Comparison of ENCODE assay signal across 20 mouse cellular contexts in the genomic region with DNA sequence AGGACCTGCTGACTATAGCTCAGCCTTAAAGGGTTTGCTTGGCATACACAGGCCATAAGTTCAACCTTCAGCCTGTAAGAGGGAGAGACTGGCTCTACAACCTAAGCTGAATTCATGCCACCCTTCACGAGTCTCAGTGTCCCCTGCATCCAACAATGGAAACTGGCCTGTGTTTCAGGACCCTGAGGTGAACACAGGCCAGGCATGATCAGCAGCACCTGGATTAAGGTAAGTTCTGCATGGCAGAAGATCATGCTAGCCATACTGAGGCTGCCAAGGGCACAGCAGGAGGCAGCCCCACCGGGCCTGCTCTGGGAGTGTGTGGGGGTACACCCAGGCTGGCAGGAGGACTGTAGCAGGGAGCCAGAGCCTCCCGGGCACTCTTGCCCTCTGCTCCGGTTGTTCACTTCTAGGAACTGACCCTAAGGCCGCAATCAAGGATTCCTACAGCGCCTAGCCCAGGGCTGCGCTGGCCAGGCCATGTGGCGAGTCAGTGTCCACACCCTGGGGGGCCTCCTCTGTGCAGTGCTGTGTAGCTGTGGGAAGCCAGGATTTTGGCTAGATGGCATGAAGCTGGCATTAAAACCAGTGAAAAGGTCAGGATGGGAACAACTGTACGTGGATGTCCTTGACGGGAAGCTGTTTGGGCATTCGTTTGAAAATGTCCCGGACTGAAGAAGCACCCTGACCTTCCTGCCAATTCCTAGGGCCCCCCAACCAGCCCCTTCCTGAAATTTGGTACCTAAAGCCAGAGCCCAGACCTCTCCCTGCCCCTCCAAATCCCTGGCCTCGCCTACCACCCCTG.
DNase-seq lines count a peak whose midpoint lies in the region; ATAC-seq and TF ChIP-seq lines count a peak whose summit lies in the region.
"Had no signal": no experiment of that assay in that cellular context is flagged by ENCODE, and none has a peak within 500 bp of the region (broad histone marks: within the 10 kb centered on the region; RNA-seq: fewer than 3 reads in every experiment).

No protein-coding gene starts in this region.

- WGBS in hindbrain, embryonic 14.5 days: 73% methylated on average over 13 of the region's 13 CpGs
- WGBS in hindbrain, embryonic 13.5 days: 76% methylated on average over 13 of the region's 13 CpGs
- 79% methylated on average over 13 of the region's 13 CpGs for WGBS in midbrain, embryonic 12.5 days
- WGBS in midbrain, embryonic 16.5 days: 77% methylated on average over 13 of the region's 13 CpGs

- POLR2A ChIA-PET in Patski (lab: Charles Lee): interaction anchor here (0.8 kb wide), 1 partner anchor 13 kb away, joined by 3 read pairs; no protein-coding TSS in a partner anchor

- no peak overlapping the region for H3K4me2 ChIP-seq in hindbrain, embryonic 14.5 days (replicated peaks)
- no peak overlapping the region for H3K4me2 ChIP-seq in hindbrain, embryonic 13.5 days
- no peak overlapping the region for H3K4me2 ChIP-seq in midbrain, embryonic 12.5 days (replicated peaks)
- H3K4me2 ChIP-seq in midbrain, embryonic 16.5 days (ENCODE audit: low read length): no peak overlapping the region
- H3K4me2 ChIP-seq: liver, embryonic 15.5 days; lung, embryonic 14.5 days had no signal

- in situ Hi-C loops in Patski (cut with MboI; ENCODE audit: low pct_unique_long_range_greater_than_20kb): loop anchor here (5.0 to 25.0 kb wide), 4 partner anchors 170 to 937 kb away; no protein-coding TSS in a partner anchor

- no peaks in the 10 kb centered on the region for H3K9me3 ChIP-seq in hindbrain, embryonic 14.5 days (ENCODE audit: control insufficient read depth, low read length)
- no peaks in the 10 kb centered on the region; the same call in 1 of the 2 replicates for H3K9me3 ChIP-seq in hindbrain, embryonic 13.5 days
- H3K9me3 ChIP-seq in midbrain, embryonic 12.5 days: no peaks in the 10 kb centered on the region
- H3K9me3 ChIP-seq in midbrain, embryonic 16.5 days (replicated peaks; ENCODE audit: control insufficient read depth, low read length, poor library complexity, severe bottlenecking): no peaks in the 10 kb centered on the region
- H3K9me3 ChIP-seq: embryonic facial prominence, embryonic 13.5 days; liver, embryonic 15.5 days had no signal

- peaks cover 3% of the 10 kb centered on the region; the same call in 1 of the 2 replicates for H3K27me3 ChIP-seq in hindbrain, embryonic 14.5 days (ENCODE audit: control insufficient read depth, insufficient read depth, low read length)
- peaks cover 29% of the 10 kb centered on the region for H3K27me3 ChIP-seq in hindbrain, embryonic 13.5 days
- peaks cover 49% of the 10 kb centered on the region for H3K27me3 ChIP-seq in midbrain, embryonic 12.5 days
- H3K27me3 ChIP-seq in midbrain, embryonic 16.5 days (ENCODE audit: control insufficient read depth, insufficient read depth, low read depth, low read length): peaks cover 8% of the 10 kb centered on the region; the same call in 1 of the 2 replicates
- H3K27me3 ChIP-seq in Patski: peaks cover 6% of the 10 kb centered on the region

- CTCF ChIA-PET in Patski (lab: Charles Lee): no interaction called here

- ATAC-seq in cerebellum, adult (ENCODE audit: insufficient number of reproducible peaks, low FRiP score, low TSS enrichment): peak; percentile 15; the same call in 1 of the 2 replicates
- ATAC-seq in hindbrain, embryonic 14.5 days (ENCODE audit: low FRiP score): no peak
- ATAC-seq in hindbrain, embryonic 13.5 days (ENCODE audit: low FRiP score): no peak
- ATAC-seq in midbrain, embryonic 12.5 days (ENCODE audit: low FRiP score, low read depth): no peak
- ATAC-seq in midbrain, embryonic 16.5 days: no peak
- ATAC-seq in Patski: peak; percentile 56
- ATAC-seq: forebrain, postnatal 0 days; hindbrain, embryonic 16.5 days had no signal

- peaks cover 12% of the 10 kb centered on the region for H3K4me1 ChIP-seq in hindbrain, embryonic 14.5 days (replicated peaks; ENCODE audit: control insufficient read depth, insufficient read depth, low read length)
- peaks cover 46% of the 10 kb centered on the region for H3K4me1 ChIP-seq in hindbrain, embryonic 13.5 days (replicated peaks)
- peaks cover 25% of the 10 kb centered on the region for H3K4me1 ChIP-seq in midbrain, embryonic 12.5 days
- peaks cover 22% of the 10 kb centered on the region for H3K4me1 ChIP-seq in midbrain, embryonic 16.5 days (ENCODE audit: control insufficient read depth, insufficient read depth, low read length)
- H3K4me1 ChIP-seq: liver, embryonic 15.5 days had no signal

- DNase-seq in cerebellum, postnatal 4 days (ENCODE audit: low spot score in 2 of 2): no peak
- DNase-seq in hindbrain, embryonic 14.5 days (ENCODE audit: low spot score): no peak
- DNase-seq in Patski (ENCODE audit: low read depth, low spot score): no peak
- no peak for DNase-seq in layer of hippocampus, adult 8-10 months (ENCODE audit: low spot score in 2 of 2)
- DNase-seq: B cell, adult 2 months; cerebellum, adult 11-12 months; cerebellum, adult 9-11 months; forebrain, postnatal 0 days; kidney, adult 9 months; kidney, postnatal 14 days; lung, embryonic 14.5 days; lung, postnatal 14 days had no signal

- no peak overlapping the region for H3K27ac ChIP-seq in hindbrain, embryonic 14.5 days
- no peak overlapping the region for H3K27ac ChIP-seq in hindbrain, embryonic 13.5 days
- no peak overlapping the region for H3K27ac ChIP-seq in midbrain, embryonic 12.5 days (replicated peaks)
- no peak overlapping the region for H3K27ac ChIP-seq in midbrain, embryonic 16.5 days (ENCODE audit: low read length)
- H3K27ac ChIP-seq: embryonic facial prominence, embryonic 13.5 days; limb, embryonic 12.5 days; liver, embryonic 15.5 days had no signal

- H3K9ac ChIP-seq in hindbrain, embryonic 14.5 days: 0 out of 2 replicates have a peak overlapping the region, but pooled peaks have one; percentile 4
- no peak overlapping the region for H3K9ac ChIP-seq in hindbrain, embryonic 13.5 days
- 0 out of 2 replicates have a peak overlapping the region, but pooled peaks have one; percentile 1 for H3K9ac ChIP-seq in midbrain, embryonic 12.5 days (replicated peaks)
- no peak overlapping the region for H3K9ac ChIP-seq in midbrain, embryonic 16.5 days (ENCODE audit: low read depth, low read length)
- H3K9ac ChIP-seq: embryonic facial prominence, embryonic 13.5 days; forebrain, postnatal 0 days; limb, embryonic 12.5 days; liver, embryonic 15.5 days; lung, embryonic 14.5 days had no signal

- no peaks in the 10 kb centered on the region for H3K36me3 ChIP-seq in hindbrain, embryonic 14.5 days (replicated peaks; ENCODE audit: control insufficient read depth, insufficient read depth)
- H3K36me3 ChIP-seq in hindbrain, embryonic 13.5 days: no peaks in the 10 kb centered on the region
- no peaks in the 10 kb centered on the region for H3K36me3 ChIP-seq in midbrain, embryonic 12.5 days
- no peaks in the 10 kb centered on the region for H3K36me3 ChIP-seq in midbrain, embryonic 16.5 days (ENCODE audit: control insufficient read depth, insufficient read depth, low read length)
- H3K36me3 ChIP-seq: embryonic facial prominence, embryonic 13.5 days; limb, embryonic 12.5 days; liver, embryonic 15.5 days had no signal

- TF ChIP-seq CTCF in Patski (IDR thresholded peaks at IDR 0.05): no peak

- no peak overlapping the region for H3K4me3 ChIP-seq in hindbrain, embryonic 14.5 days (replicated peaks; ENCODE audit: low read length)
- H3K4me3 ChIP-seq in hindbrain, embryonic 13.5 days: no peak overlapping the region
- H3K4me3 ChIP-seq in midbrain, embryonic 12.5 days: no peak overlapping the region
- H3K4me3 ChIP-seq in midbrain, embryonic 16.5 days (ENCODE audit: low read depth, low read length): no peak overlapping the region
- H3K4me3 ChIP-seq: embryonic facial prominence, embryonic 13.5 days; limb, embryonic 12.5 days; liver, embryonic 15.5 days had no signal

Comparison
In these comparisons a context has a peak if more than half of its experiments do, and no peak if none do; other contexts are left out.
1. H3K9ac ChIP-seq: peak in hindbrain, embryonic 14.5 days (single experiment) and midbrain, embryonic 12.5 days (single experiment); none in hindbrain, embryonic 13.5 days (single experiment) and midbrain, embryonic 16.5 days (single experiment).
2. ATAC-seq: peak in cerebellum, adult (single experiment) and Patski (single experiment); none in hindbrain, embryonic 14.5 days (single experiment), hindbrain, embryonic 13.5 days (single experiment), midbrain, embryonic 12.5 days (single experiment) and midbrain, embryonic 16.5 days (single experiment).